Mouse (Mus musculus): ENCODE measurements at regions not wholly inside any gene's neighbourhood (a gene's known extent, or its start where the extent isn't known, plus 50 kb on each side); places are given as distances from the start of the nearest gene placed in this dataset.

DNA sequence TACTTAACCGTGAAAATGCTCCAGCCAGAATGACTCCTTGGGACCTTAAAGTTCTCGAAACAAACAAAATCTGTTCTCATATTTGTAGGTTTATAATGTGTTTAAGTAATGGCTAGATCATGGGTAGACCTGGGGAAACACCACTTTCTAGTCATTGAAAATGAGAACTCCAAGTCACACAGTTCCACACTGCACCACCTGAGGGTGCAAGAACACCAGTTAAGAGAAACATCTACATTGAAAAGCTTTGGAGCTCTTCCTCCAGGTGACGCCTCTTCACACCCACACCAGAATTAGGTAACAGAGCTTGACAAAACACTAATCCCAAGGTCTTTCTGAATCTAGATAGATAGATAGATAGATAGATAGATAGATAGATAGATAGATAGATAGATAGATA, 132.9 kb downstream of the Phf3 start:
- TF ChIP-seq CTCF (IDR thresholded peaks at IDR 0.05; ENCODE audit: low read depth, low read length), result no peak
- no peak for TF ChIP-seq POLR2A (IDR thresholded peaks at IDR 0.05; ENCODE audit: extremely low read depth, insufficient read depth, low read length)

Data from liver, adult 2 months (tissue).